Mouse (Mus musculus) cerebellum, adult 11-12 months (tissue): ENCODE results near the gene Birc5.
"Not testable (repeated sequence)": the region's sequence is repeated elsewhere in the genome, so short reads cannot be mapped to it uniquely, and the experiment has no call there.

ENCODE experiments used
- DNase-seq: peaks from one replicate; pipeline ENCODE4 v3.0.0; 2022

Gene Birc5

GRCm38 (mm10) chr11:117848985-117849671 is at the start of gene Birc5:
TSS of gene Birc5 (plus strand) at chr11:117849251.
- peak; percentile 95 for DNase-seq

- no peak for DNase-seq
Measured at GRCm38 (mm10) chr11:117800038-117800437, 49.0 kb upstream of the Birc5 start.

GRCm38 (mm10) chr11:117801650-117802049 is 47.4 kb upstream of the Birc5 start:
- no peak for DNase-seq

GRCm38 (mm10) chr11:117803166-117803688 is 45.8 kb upstream of the Birc5 start:
- no peak for DNase-seq

GRCm38 (mm10) chr11:117806781-117807180 is 42.3 kb upstream of the Birc5 start:
- DNase-seq = no peak

GRCm38 (mm10) chr11:117809407-117810311 is 39.4 kb upstream of the Birc5 start, which contains the start of the genes Gm20708 and Syngr2:
TSS of gene Gm20708 (plus strand) at chr11:117809668.
TSS of gene Syngr2 (plus strand) at chr11:117809668.
- no peak for DNase-seq

GRCm38 (mm10) chr11:117810401-117811046 is 38.5 kb upstream of the Birc5 start:
- DNase-seq = no peak

- DNase-seq = no peak
Measured at GRCm38 (mm10) chr11:117813867-117814266, 35.2 kb upstream of the Birc5 start.

GRCm38 (mm10) chr11:117814704-117815366 is 34.2 kb upstream of the Birc5 start:
- no peak for DNase-seq

- DNase-seq = not testable (repeated sequence)
Measured at GRCm38 (mm10) chr11:117815850-117816249, 33.2 kb upstream of the Birc5 start.

GRCm38 (mm10) chr11:117816389-117816996 is 32.6 kb upstream of the Birc5 start:
- no peak for DNase-seq

- no peak for DNase-seq
Measured at GRCm38 (mm10) chr11:117819095-117819494, 30.0 kb upstream of the Birc5 start.

GRCm38 (mm10) chr11:117820173-117820572 is 28.9 kb upstream of the Birc5 start:
- no peak for DNase-seq

GRCm38 (mm10) chr11:117821868-117822267 is 27.2 kb upstream of the Birc5 start:
- DNase-seq = no peak

- no peak for DNase-seq
Measured at GRCm38 (mm10) chr11:117822728-117823241, 26.3 kb upstream of the Birc5 start.

GRCm38 (mm10) chr11:117823411-117823810 is 25.6 kb upstream of the Birc5 start:
- DNase-seq = no peak

- DNase-seq = peak; percentile 63
Measured at GRCm38 (mm10) chr11:117824060-117824969, 24.7 kb upstream of the Birc5 start.

GRCm38 (mm10) chr11:117825333-117826101 is 23.5 kb upstream of the Birc5 start, which contains the start of the genes Afmid and Tk1:
TSS of gene Afmid (plus strand) at chr11:117825924.
TSS of gene Tk1 (minus strand) at chr11:117826092.
- no peak for DNase-seq

- no peak for DNase-seq
Measured at GRCm38 (mm10) chr11:117826164-117826563, 22.9 kb upstream of the Birc5 start.

- DNase-seq = no peak
Measured at GRCm38 (mm10) chr11:117826916-117827315, 22.1 kb upstream of the Birc5 start.
